Mouse (Mus musculus): ENCODE results near the gene Zyx.

- TF ChIP-seq POLR2AphosphoS2 (IDR thresholded peaks at IDR 0.05; ENCODE audit: insufficient read length, low read depth) (no peak), MAX (IDR thresholded peaks at IDR 0.05; ENCODE audit: low read depth) (no peak), MYOG (IDR thresholded peaks at IDR 0.05; ENCODE audit: control insufficient read depth in 1 of 3, insufficient read depth in 1 of 3, insufficient read length in 2 of 3, low read depth in 2 of 3) (no peak), POLR2A (IDR thresholded peaks at IDR 0.05; ENCODE audit: insufficient read length, low read depth) (no peak), E2F4 (IDR thresholded peaks at IDR 0.05; ENCODE audit: insufficient read depth) (no peak)
Measured at GRCm38 (mm10) chr6:42325268-42325609, 24.2 kb upstream of the Zyx start.
